Mouse (Mus musculus) limb, embryonic 10.5 days (tissue): ENCODE data around the gene Ireb2. TPM values are rescaled to one million over a fixed set of nuclear protein-coding genes. Genes with fewer than 3 reads are reported as not detected.
"Not testable (repeated sequence)": the region's sequence is repeated elsewhere in the genome, so short reads cannot be mapped to it uniquely, and the experiment has no call there.

Experiments used
- DNase-seq: peaks from one replicate; pipeline ENCODE4 v3.0.0-alpha.2; 2017; ENCODE audit warnings: low spot score
- H3K27ac ChIP-seq: fragments of 300-500 bp; sonication (generic); 2 replicates; pipeline ENCODE4 v1.5.1; 2016; ENCODE audit warnings: mild to moderate bottlenecking
- H3K27me3 ChIP-seq: fragments of 300-500 bp; sonication (generic); 2 replicates; pipeline ENCODE4 v1.6.1; 2016; ENCODE audit warnings: low read depth, mild to moderate bottlenecking; ENCODE audit not compliant: poor library complexity, severe bottlenecking
- H3K36me3 ChIP-seq: fragments of 300-500 bp; sonication (generic); 2 replicates; pipeline ENCODE4 v1.6.1; 2016; ENCODE audit warnings: mild to moderate bottlenecking, moderate library complexity
- H3K4me1 ChIP-seq: fragments of 300-500 bp; sonication (generic); 2 replicates; pipeline ENCODE4 v1.6.1; 2016
- H3K4me3 ChIP-seq: fragments of 300-500 bp; sonication (generic); 2 replicates; pipeline ENCODE4 v1.5.1; 2016; ENCODE audit warnings: mild to moderate bottlenecking, moderate library complexity
- H3K9me3 ChIP-seq: fragments of 300-500 bp; sonication (generic); replicated peaks from 2 replicates; pipeline ENCODE4 v1.6.1; 2016; ENCODE audit warnings: mild to moderate bottlenecking
- WGBS: fragments of 180-500 bp; shearing (Covaris S2); methylation state at CpG from one replicate; pipeline ENCODE4 v1.1.7; 2016; 5-methylcytosine and 5-hydroxymethylcytosine counted together
- polyA plus RNA-seq: library from polyadenylated mRNA; unstranded; fragments of >200 nt; fragmentation: Nextera tagmentation; extraction: Ambion mirVana; gene quantifications from 2 replicates; pipeline ENCODE4 v1.2.1, GENCODE M21; 2016

The Ireb2 gene
- polyA plus RNA-seq, 1 experiment from 2014 or later = 46.7 TPM

DNA sequence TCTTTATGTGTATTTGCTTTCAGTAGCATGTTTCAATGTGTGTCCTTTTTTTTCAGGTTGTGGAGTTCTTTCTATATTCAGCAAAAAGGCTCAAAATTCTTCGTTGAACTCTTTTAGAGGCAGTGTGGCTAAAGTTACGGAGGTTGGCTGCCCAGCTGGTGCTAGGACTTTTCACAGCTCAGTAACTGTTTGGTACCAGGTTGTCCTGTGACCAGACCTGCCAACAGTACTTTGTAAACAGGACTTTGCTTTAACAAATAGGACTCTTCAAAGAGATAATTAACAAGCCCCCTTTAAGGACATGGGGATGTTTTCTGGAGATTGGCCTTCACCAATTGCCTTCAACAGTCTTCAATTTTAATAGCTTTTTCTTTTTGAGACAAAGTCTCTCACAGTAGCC, 54.6 kb downstream of the Ireb2 start:
- 77% methylated on average over 2 of the region's 2 CpGs for WGBS
- DNase-seq = no peak

DNA sequence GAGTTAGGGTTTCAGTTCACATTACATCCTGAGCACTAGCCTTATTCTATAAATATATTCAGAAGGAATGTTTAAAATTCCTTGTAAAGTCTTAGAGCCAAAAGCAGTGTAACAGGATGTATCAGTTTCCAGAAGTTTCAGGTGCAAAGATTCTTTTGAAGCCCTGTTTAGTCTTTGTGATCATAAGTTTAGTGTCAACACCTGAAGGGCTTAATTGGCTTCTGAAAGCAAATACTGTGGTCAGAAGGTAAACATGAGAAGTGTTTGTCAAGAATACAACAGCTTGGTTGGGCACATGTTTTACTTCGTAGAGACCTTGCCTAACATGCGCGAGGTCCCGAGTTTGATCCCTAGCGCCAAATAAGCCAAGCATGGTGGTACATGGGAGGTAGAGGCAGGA, 55.2 kb downstream of the Ireb2 start:
- H3K4me3 ChIP-seq = no peak overlapping the region
- no peak overlapping the region for H3K27ac ChIP-seq
- no peak for DNase-seq
- WGBS = 96% methylated on average over 5 of the region's 5 CpGs
- peaks cover 6% of the 10 kb centered on the region for H3K36me3 ChIP-seq
- H3K27me3 ChIP-seq = no peaks in the 10 kb centered on the region
- peaks cover 9% of the 10 kb centered on the region for H3K4me1 ChIP-seq
- no peaks in the 10 kb centered on the region for H3K9me3 ChIP-seq

More for the DNA sequence above, 54.6 kb downstream of the Ireb2 start:
- Histone ChIP-seq H3K4me3 (peak overlapping the region; percentile 73; the same call in 1 of the 2 replicates), H3K4me1 (peaks cover 9% of the 10 kb centered on the region), H3K9me3 (no peaks in the 10 kb centered on the region), H3K36me3 (peaks cover 7% of the 10 kb centered on the region), H3K27ac (no peak overlapping the region), H3K27me3 (no peaks in the 10 kb centered on the region)

DNA sequence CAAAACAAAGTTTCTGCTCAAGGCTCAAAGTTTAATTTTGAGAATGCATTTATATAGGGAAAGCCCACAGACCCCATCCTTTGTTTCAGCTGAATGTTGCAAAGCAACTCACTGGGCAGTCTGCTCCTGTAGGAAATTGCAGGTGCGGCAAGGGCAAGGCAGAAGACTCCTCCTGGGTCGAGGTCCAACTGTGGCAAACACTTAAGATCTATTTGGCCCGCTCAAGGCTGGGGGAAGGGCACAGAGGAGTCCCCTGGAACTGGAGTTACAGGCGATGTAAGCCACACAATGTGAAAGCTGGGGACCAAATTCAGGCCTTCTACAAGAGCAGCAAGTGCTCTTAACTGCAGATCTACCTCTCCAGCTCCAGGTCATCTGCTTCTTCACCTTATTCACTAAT, 56.4 kb downstream of the Ireb2 start:
- 60% methylated on average over 4 of the region's 4 CpGs for WGBS

GRCm38 (mm10) chr9:54930741-54931140, 67.2 kb downstream of the Ireb2 start:
- H3K36me3 ChIP-seq = no peaks in the 10 kb centered on the region
- H3K4me1 ChIP-seq = no peaks in the 10 kb centered on the region
- no peak overlapping the region for H3K27ac ChIP-seq
- H3K27me3 ChIP-seq = no peaks in the 10 kb centered on the region
- DNase-seq = no peak
- H3K4me3 ChIP-seq = no peak overlapping the region
- WGBS = 95% methylated on average over 1 of the region's 1 CpGs
- no peaks in the 10 kb centered on the region for H3K9me3 ChIP-seq

More for the DNA sequence above, 56.4 kb downstream of the Ireb2 start:
- Histone ChIP-seq H3K36me3 (peaks cover 6% of the 10 kb centered on the region), H3K27ac (no peak overlapping the region), H3K9me3 (no peaks in the 10 kb centered on the region), H3K27me3 (no peaks in the 10 kb centered on the region), H3K4me1 (peaks cover 9% of the 10 kb centered on the region), H3K4me3 (no peak overlapping the region)
- no peak for DNase-seq

DNA sequence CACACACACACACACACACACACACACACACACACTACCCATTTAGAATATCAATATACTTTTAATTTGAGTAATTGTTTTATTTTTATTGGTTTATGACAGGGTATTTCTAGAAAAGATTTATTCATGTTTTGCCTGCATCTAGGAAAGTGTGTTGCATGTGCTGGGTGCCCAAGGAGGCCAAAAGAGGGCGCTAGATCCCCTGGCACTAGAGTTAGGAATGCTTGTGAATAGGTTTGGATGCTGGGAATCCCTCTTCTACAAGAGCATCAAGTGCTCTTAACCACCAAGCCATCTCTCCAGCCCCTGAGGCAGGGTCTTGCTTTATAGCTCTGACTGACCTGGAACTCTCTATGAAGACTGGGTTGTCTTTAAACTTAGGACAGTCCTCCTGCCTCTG, 68.2 kb downstream of the Ireb2 start:
- Histone ChIP-seq H3K27me3 (no peaks in the 10 kb centered on the region), H3K9me3 (no peaks in the 10 kb centered on the region), H3K36me3 (no peaks in the 10 kb centered on the region), H3K27ac (no peak overlapping the region), H3K4me1 (no peaks in the 10 kb centered on the region), H3K4me3 (no peak overlapping the region)
- 6% methylated on average over 1 of the region's 1 CpGs for WGBS
- no peak for DNase-seq

GRCm38 (mm10) chr9:54932379-54932778, 68.8 kb downstream of the Ireb2 start:
- Histone ChIP-seq H3K36me3 (no peaks in the 10 kb centered on the region), H3K4me1 (no peaks in the 10 kb centered on the region), H3K27me3 (no peaks in the 10 kb centered on the region), H3K4me3 (no peak overlapping the region), H3K9me3 (no peaks in the 10 kb centered on the region), H3K27ac (no peak overlapping the region)
- WGBS = 70% methylated on average over 2 of the region's 2 CpGs
- DNase-seq = no peak

- H3K9me3 ChIP-seq = no peaks in the 10 kb centered on the region
- DNase-seq = no peak
- H3K27me3 ChIP-seq = no peaks in the 10 kb centered on the region
- 84% methylated on average over 4 of the region's 4 CpGs for WGBS
- no peak overlapping the region for H3K4me3 ChIP-seq
- no peaks in the 10 kb centered on the region for H3K36me3 ChIP-seq
- H3K27ac ChIP-seq = no peak overlapping the region
- H3K4me1 ChIP-seq = no peaks in the 10 kb centered on the region
Measured at GRCm38 (mm10) chr9:54942071-54942470, 78.5 kb downstream of the Ireb2 start.

GRCm38 (mm10) chr9:54944467-54944866, 80.9 kb downstream of the Ireb2 start:
- Histone ChIP-seq H3K36me3 (no peaks in the 10 kb centered on the region), H3K9me3 (no peaks in the 10 kb centered on the region), H3K27ac (no peak overlapping the region), H3K27me3 (no peaks in the 10 kb centered on the region), H3K4me1 (no peaks in the 10 kb centered on the region), H3K4me3 (no peak overlapping the region)
- WGBS = 77% methylated on average over 2 of the region's 2 CpGs
- no peak for DNase-seq

DNA sequence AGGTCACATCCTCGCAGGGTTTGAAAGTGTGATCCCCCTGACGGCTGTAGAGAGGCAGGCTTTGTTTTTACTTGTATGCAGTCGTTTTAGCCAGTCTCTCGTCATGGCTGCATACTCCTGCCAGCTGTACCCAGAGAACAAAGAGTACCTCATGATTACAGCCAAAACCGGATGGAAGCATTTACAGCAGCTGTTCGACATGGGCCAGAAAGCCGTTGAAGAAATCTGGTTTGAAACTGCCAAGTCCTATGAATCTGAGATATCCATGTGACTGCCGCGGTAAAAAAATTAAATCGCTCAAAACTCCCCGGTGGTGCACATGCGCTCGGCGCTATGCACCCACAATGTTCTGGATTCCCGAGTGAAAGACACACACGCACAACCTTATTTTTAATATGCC, 82.7 kb downstream of the Ireb2 start:
- Histone ChIP-seq H3K4me3 (no peak overlapping the region), H3K27ac (no peak overlapping the region), H3K27me3 (no peaks in the 10 kb centered on the region), H3K4me1 (peaks cover 1% of the 10 kb centered on the region), H3K36me3 (no peaks in the 10 kb centered on the region), H3K9me3 (no peaks in the 10 kb centered on the region)
- no peak for DNase-seq
- WGBS = 73% methylated on average over 16 of the region's 16 CpGs

DNA sequence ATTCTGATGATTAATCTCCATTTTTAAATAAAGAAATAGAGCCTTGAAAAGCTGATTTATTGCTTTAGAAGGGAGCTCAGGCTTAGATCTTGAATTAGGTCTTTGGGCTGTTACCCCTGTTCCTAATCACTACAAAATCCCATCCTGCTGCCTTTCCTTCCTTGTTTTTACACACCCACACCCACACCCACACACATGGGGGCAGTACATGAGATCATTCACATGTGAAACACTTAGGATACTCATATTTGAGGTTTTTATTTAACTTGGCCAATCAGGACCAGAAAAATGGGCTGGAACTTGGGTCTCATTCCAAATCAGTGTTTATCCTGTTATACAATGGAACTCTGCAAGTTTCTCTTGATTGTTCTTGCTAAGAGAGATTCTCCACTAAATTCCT, 85.9 kb downstream of the Ireb2 start:
- Histone ChIP-seq H3K27ac (0 out of 2 replicates have a peak overlapping the region, but pooled peaks have one; percentile 91), H3K4me1 (peaks cover 9% of the 10 kb centered on the region), H3K36me3 (peaks cover 25% of the 10 kb centered on the region), H3K27me3 (no peaks in the 10 kb centered on the region), H3K9me3 (no peaks in the 10 kb centered on the region), H3K4me3 (no peak overlapping the region)
- DNase-seq = no peak

- not testable (repeated sequence) for H3K27me3 ChIP-seq, H3K4me1 ChIP-seq, H3K9me3 ChIP-seq, DNase-seq
- WGBS = 54% methylated on average over 8 of the region's 8 CpGs
- H3K27ac ChIP-seq = peak overlapping the region; percentile 91
- peaks cover 32% of the 10 kb centered on the region for H3K36me3 ChIP-seq
- peak overlapping the region; percentile 98 for H3K4me3 ChIP-seq
Measured at GRCm38 (mm10) chr9:54950162-54950561, 86.6 kb downstream of the Ireb2 start.

- DNase-seq = peak; percentile 98
- Histone ChIP-seq H3K4me3 (peak within 1 kb of the TSS; percentile 98), H3K27me3 (no peaks in the 10 kb centered on the region), H3K4me1 (peaks cover 9% of the 10 kb centered on the region), H3K36me3 (peaks cover 38% of the 10 kb centered on the region), H3K27ac (peak within 1 kb of the TSS; percentile 91), H3K9me3 (no peaks in the 10 kb centered on the region)
- under 1% methylated on average over 65 of the region's 65 CpGs for WGBS
Measured at GRCm38 (mm10) chr9:54950575-54951321, 87.2 kb downstream of the Ireb2 start, which contains the start of the genes Psma4 and AY074887. Gene Psma4 (plus strand): TSS chr9:54950790. Gene AY074887 (minus strand): TSS chr9:54950998.

- WGBS = 95% methylated on average over 4 of the region's 4 CpGs
- no peaks in the 10 kb centered on the region for H3K4me1 ChIP-seq
- no peak for DNase-seq
- H3K4me3 ChIP-seq = no peak overlapping the region
- H3K36me3 ChIP-seq = peaks cover 47% of the 10 kb centered on the region
- no peaks in the 10 kb centered on the region for H3K9me3 ChIP-seq
- no peak overlapping the region for H3K27ac ChIP-seq
- H3K27me3 ChIP-seq = no peaks in the 10 kb centered on the region
Measured at GRCm38 (mm10) chr9:54961059-54961458, 97.5 kb downstream of the Ireb2 start.
